Mouse (Mus musculus): ENCODE results near the gene Errfi1. TPM values are rescaled to one million over a fixed set of nuclear protein-coding genes. Genes with fewer than 3 reads are reported as not detected.
"Not testable (repeated sequence)": the region's sequence is repeated elsewhere in the genome, so short reads cannot be mapped to it uniquely, and the experiment has no call there.

Gene Errfi1
- polyA plus RNA-seq, 1 experiment from 2014 or later: 24.3 TPM

DNA sequence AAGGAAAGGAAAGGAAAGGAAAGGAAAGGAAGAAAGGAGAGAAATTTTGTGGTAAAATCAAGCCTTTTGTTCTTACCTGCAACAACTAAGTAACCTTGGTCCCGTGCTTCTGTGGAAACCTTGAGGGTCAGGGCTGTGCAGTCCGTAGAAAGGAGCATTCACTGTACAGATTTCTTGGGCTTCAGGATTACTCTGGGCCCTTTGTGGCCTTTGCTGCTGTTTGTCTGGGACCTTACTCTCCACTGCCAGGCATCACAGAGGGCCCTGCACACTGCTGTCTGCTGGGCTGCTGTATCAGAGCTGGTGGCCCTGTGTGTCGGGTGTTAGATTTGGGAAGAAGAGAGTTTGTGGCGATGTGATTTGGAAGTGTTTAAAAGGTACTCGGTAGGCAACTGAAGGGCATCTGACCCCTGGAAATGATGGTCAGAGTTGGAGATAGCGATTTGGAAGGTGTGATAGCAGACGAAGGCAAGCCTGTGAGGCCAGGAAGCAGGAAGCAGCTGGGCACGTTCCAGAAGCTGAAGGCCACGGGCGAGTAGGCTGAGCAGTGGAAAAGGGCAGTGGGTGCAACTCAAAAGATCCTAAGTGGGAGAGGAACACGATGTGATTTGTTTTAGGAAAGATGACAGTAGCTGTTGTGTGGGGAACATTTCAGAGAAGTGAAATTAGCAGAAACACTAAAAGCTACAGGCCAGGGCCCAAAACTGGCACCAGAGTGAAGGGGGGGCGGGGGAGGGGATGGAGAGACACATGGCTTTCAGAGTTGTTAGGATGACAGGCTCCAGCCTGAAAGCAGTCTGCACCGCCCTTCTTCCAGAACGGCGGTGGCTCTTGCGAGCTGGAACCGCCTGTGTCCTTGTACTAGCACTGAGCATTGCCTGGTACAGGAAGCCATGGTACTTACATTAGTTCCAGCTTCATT is 15.8 kb downstream of the Errfi1 start:
- no peak overlapping the region for H3K4me2 ChIP-seq (replicated peaks)
- WGBS: 63% methylated on average over 17 of the region's 17 CpGs
- no peak overlapping the region for H3K4me3 ChIP-seq
- H3K36me3 ChIP-seq: peaks cover 35% of the 10 kb centered on the region
- no peak for ATAC-seq (ENCODE audit: low FRiP score, low read depth)
- peak overlapping the region; percentile 25; the same call in 1 of the 2 replicates for H3K9ac ChIP-seq
- no peaks in the 10 kb centered on the region for H3K9me3 ChIP-seq
- peaks cover 40% of the 10 kb centered on the region for H3K4me1 ChIP-seq
- H3K27me3 ChIP-seq: no peaks in the 10 kb centered on the region
- peak overlapping the region; percentile 48; the same call in 1 of the 2 replicates for H3K27ac ChIP-seq

DNA sequence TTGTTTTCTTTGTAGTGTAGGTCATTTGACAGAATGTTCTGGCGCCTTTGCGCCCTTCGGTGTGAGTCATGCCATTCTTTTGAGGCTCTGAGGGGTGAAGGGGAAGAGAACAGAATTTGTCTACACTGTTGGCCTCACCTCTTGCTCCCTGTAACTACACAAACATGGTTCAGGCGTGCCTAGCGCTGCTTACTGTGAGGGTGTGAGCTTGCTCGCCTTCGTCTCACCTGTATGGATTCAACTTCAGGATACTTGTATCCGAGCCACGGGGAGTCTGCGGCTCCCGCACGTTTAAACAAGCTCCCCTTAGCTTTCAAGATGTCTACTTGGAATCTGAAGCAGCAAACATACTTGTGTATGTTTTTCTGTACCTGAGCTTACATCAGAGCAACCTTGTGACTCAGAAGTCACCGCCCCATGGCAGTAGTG is 17.3 kb downstream of the Errfi1 start:
- peaks cover 25% of the 10 kb centered on the region for H3K36me3 ChIP-seq
- H3K9ac ChIP-seq: 0 out of 2 replicates have a peak overlapping the region, but pooled peaks have one; percentile 13
- no peak overlapping the region for H3K4me3 ChIP-seq
- no peak for ATAC-seq (ENCODE audit: low FRiP score, low read depth)
- no peaks in the 10 kb centered on the region for H3K27me3 ChIP-seq
- 80% methylated on average over 13 of the region's 13 CpGs for WGBS
- no peak overlapping the region for H3K4me2 ChIP-seq (replicated peaks)
- peaks cover 35% of the 10 kb centered on the region for H3K4me1 ChIP-seq
- no peak overlapping the region for H3K27ac ChIP-seq
- no peaks in the 10 kb centered on the region for H3K9me3 ChIP-seq

DNA sequence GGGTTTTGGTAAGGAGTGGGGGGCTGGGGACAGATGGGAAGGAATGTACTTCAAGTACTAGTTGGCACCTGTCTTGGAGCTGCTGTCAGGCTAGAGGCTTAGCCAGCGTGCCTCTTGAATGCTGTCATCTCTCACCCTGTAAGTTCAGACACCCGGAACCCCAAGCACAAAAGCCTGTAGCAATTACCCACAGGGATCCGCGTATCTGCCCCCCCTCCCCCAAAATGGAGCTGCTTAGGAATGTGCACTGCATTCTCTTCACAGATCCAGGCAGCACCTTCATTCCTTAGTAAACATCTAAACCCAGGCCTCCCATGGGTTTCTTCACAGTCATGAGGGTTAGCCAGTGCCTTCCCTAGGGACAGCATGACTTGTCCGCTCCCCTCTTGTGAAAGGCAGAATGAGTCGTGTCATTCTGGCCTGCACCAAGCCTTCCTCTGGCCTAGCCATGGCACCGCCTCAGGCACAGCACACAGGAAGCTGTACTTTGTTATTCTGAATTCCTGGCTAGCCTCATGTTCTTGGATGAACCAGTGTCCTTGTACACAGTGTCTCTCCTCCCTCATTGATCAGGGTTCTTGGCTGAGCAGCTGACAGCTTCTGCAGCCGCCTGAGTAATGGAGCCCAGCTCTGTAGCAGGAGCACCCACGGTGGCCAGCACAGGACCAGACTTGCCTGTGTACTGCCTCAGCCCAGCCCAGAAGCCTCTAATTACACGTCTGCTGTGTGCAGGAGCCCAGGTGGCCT is 17.8 kb downstream of the Errfi1 start:
- 32% methylated on average over 10 of the region's 10 CpGs for WGBS
- 0 out of 2 replicates have a peak overlapping the region, but pooled peaks have one; percentile 13 for H3K9ac ChIP-seq
- no peak overlapping the region for H3K4me3 ChIP-seq
- H3K9me3 ChIP-seq: no peaks in the 10 kb centered on the region
- H3K36me3 ChIP-seq: peaks cover 19% of the 10 kb centered on the region
- H3K4me2 ChIP-seq (replicated peaks): peak overlapping the region; percentile 17; the same call in 1 of the 2 replicates
- peak; percentile 83 for ATAC-seq (ENCODE audit: low FRiP score, low read depth)
- H3K27ac ChIP-seq: peak overlapping the region; percentile 74
- H3K4me1 ChIP-seq: peaks cover 35% of the 10 kb centered on the region
- H3K27me3 ChIP-seq: no peaks in the 10 kb centered on the region

DNA sequence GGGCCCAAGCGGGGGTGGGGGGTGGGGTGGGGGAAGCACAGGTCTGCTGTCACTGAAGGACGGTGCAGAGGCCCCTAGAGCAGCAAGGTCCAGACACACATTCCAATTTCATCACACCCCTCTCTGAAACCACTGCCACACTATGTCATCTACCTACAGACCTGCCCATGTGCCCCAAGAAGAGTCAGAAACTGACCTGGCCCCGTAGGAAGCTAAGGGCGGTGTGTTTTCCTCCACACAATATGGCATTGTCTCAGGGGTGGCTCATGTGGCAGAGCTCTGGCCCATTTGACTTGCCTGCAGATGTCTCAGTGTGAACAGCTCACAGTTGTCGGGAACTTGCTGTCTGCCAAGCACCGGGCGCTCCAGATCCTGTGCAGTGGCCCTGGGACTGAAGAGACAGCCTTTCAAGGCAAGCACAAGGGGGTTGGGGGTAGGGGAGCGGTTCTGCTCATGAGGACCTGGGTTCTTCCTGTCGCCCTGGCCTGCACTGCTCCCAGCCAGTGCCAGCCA is 18.5 kb downstream of the Errfi1 start:
- H3K9ac ChIP-seq: peak overlapping the region; percentile 35; the same call in 1 of the 2 replicates

DNA sequence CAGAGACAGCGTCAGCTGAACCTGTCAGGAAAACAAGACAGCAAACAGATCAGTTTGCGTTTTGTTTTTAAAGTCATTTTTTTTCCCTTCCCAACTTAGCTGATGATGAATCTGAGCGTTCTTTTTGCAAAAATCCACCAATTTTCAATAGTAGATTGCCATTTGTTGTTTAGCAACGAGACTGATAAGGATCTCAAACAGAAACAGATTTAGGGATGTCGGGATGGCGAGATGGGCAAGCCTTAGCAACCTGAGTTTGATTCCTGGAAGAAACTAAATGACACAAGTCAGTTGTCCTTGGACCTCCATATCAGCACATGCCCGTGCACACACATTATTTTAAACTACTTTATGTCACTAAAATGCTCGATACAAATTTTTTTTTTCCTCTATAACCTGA is 19.0 kb downstream of the Errfi1 start:
- no peak for ATAC-seq (ENCODE audit: low FRiP score, low read depth)

More for the DNA sequence above, 18.5 kb downstream of the Errfi1 start:
- H3K27me3 ChIP-seq: no peaks in the 10 kb centered on the region
- H3K36me3 ChIP-seq: peaks cover 13% of the 10 kb centered on the region
- H3K4me3 ChIP-seq: no peak overlapping the region
- peak overlapping the region; percentile 17; the same call in 1 of the 2 replicates for H3K4me2 ChIP-seq (replicated peaks)
- peak; percentile 29; the same call in 1 of the 2 replicates for ATAC-seq (ENCODE audit: low FRiP score, low read depth)
- peak overlapping the region; percentile 74 for H3K27ac ChIP-seq
- peaks cover 35% of the 10 kb centered on the region for H3K4me1 ChIP-seq
- no peaks in the 10 kb centered on the region for H3K9me3 ChIP-seq
- 32% methylated on average over 9 of the region's 9 CpGs for WGBS

DNA sequence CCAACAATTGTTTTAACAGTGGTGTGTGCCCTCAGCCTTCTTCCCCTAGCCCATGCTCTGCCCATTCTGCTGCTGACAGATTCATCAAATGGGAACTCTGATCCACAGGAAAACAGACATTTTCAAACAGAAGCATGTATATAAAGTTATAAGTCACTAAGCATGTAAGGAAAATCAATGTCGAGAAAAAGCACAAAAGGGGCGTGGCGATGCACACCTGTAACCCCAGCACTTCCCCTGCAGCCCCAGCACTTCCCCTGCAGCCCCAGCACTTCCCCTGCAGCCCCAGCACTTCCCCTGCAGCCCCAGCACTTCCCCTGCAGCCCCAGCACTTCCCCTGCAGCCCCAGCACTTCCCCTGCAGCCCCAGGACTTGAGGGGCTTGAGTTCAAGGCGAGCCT is 20.7 kb downstream of the Errfi1 start:
- Histone ChIP-seq H3K4me1 (peaks cover 32% of the 10 kb centered on the region), H3K9me3 (peaks cover 16% of the 10 kb centered on the region)
- H3K9ac ChIP-seq; ATAC-seq (ENCODE audit: low FRiP score, low read depth); H3K27ac ChIP-seq; H3K4me3 ChIP-seq; H3K36me3 ChIP-seq; H3K4me2 ChIP-seq (replicated peaks); H3K27me3 ChIP-seq: not testable (repeated sequence)
- WGBS: 70% methylated on average over 4 of the region's 4 CpGs

More for the DNA sequence above, 19.0 kb downstream of the Errfi1 start:
- Histone ChIP-seq H3K4me1 (peaks cover 35% of the 10 kb centered on the region), H3K4me2 (replicated peaks) (no peak overlapping the region), H3K4me3 (no peak overlapping the region), H3K9me3 (no peaks in the 10 kb centered on the region), H3K27me3 (no peaks in the 10 kb centered on the region), H3K36me3 (peaks cover 8% of the 10 kb centered on the region), H3K27ac (peak overlapping the region; percentile 74), H3K9ac (peak overlapping the region; percentile 35; the same call in 1 of the 2 replicates)
- 70% methylated on average over 8 of the region's 8 CpGs for WGBS

DNA sequence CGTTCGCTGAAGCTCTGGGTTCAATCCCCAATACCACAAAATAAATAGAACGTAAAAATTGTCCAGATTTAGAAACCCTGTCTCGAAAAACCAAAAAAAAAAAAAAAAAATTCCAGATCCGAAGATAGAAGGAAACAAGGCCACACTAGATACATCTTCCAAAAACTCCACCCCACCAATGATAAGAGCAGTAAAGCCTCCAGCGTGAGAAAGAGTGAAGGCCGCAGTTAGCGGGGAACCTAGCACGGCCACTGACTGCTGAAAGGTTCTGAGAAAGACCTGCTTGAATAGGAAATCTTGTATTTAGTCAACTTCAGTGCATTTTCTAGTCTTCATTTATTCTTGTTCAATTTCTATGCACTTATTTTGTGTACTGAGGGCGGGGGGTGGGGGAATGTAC is 21.7 kb downstream of the Errfi1 start:
- Histone ChIP-seq H3K36me3 (peaks cover 8% of the 10 kb centered on the region; the same call in 1 of the 2 replicates), H3K4me2 (replicated peaks) (no peak overlapping the region), H3K27ac (no peak overlapping the region), H3K4me1 (peaks cover 23% of the 10 kb centered on the region), H3K27me3 (no peaks in the 10 kb centered on the region), H3K9ac (no peak overlapping the region), H3K9me3 (peaks cover 25% of the 10 kb centered on the region), H3K4me3 (no peak overlapping the region)
- ATAC-seq (ENCODE audit: low FRiP score, low read depth): no peak
- 84% methylated on average over 10 of the region's 10 CpGs for WGBS

DNA sequence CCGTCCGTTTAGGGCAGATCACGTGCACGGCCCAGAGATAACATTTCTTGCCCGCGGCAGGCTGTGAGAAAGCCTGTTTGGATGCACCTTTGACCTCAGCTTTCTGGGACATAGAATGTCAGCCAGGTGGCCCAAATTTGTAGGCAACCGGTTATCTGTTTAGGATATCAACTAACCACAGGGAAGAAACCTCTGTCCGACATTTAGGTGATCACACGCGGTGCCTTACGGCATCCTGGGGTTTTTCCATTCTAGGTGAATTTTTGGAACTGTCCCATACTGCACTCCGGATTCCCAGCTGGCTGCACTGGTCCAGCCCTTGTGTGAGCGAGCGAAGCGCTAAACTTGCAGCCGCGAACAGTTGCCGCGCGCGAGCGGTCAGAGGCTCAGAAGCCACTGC is 25.9 kb downstream of the Errfi1 start:
- 97% methylated on average over 22 of the region's 22 CpGs for WGBS
- H3K4me1 ChIP-seq: no peaks in the 10 kb centered on the region
- peaks cover 9% of the 10 kb centered on the region; the same call in 1 of the 2 replicates for H3K36me3 ChIP-seq
- no peaks in the 10 kb centered on the region for H3K27me3 ChIP-seq
- H3K9ac ChIP-seq: no peak overlapping the region
- H3K9me3 ChIP-seq: peaks cover 29% of the 10 kb centered on the region
- H3K27ac ChIP-seq: no peak overlapping the region
- no peak overlapping the region for H3K4me3 ChIP-seq
- no peak for ATAC-seq (ENCODE audit: low FRiP score, low read depth)
- no peak overlapping the region for H3K4me2 ChIP-seq (replicated peaks)

DNA sequence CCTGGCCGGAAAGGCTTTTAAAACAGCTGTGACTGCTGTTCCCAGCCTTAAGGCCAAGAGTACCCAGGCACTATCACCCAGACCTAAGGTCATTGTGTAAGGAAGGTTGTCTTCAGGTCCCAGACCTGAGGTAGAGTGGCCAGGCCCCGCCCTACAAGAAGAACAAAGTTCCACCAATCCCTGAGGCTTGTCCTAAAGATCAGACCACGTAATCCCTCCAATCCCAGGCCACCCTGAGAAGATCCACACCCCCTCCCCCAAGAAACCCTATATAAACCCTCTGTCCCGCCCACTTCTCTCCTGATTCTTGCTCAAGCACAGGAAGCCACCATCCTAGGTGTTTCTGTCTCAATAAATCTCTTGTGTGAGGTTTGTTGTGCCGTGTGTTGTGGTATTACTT is 26.6 kb downstream of the Errfi1 start:
- no peaks in the 10 kb centered on the region for H3K4me1 ChIP-seq
- no peak overlapping the region for H3K4me3 ChIP-seq
- peaks cover 9% of the 10 kb centered on the region; the same call in 1 of the 2 replicates for H3K36me3 ChIP-seq
- H3K4me2 ChIP-seq (replicated peaks): no peak overlapping the region
- H3K27ac ChIP-seq: no peak overlapping the region
- peaks cover 29% of the 10 kb centered on the region for H3K9me3 ChIP-seq
- no peaks in the 10 kb centered on the region for H3K27me3 ChIP-seq
- H3K9ac ChIP-seq: no peak overlapping the region
- ATAC-seq (ENCODE audit: low FRiP score, low read depth): no peak
- WGBS: 84% methylated on average over 5 of the region's 5 CpGs

DNA sequence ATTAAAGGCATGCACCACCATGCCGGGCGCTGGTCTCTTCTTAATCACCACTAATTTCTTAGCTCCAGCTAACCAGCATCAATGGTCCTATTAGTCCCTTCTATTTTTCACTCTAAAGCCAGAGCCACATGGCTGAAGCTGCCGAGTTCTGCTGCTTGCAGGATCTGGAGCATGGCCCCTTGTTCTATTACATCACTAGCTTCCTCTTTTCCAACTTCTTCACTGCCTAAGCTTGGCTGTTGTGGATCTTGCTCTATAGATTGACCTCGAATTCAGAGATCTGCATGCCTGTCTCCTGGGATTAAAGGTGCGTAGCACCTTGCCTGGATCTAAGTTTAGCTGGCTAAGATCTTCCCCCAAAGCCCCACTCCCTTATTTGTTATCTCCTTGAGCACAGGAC is 28.9 kb downstream of the Errfi1 start:
- Histone ChIP-seq H3K36me3 (peaks cover 9% of the 10 kb centered on the region; the same call in 1 of the 2 replicates), H3K27me3 (no peaks in the 10 kb centered on the region), H3K4me2 (replicated peaks) (no peak overlapping the region), H3K9me3 (peaks cover 29% of the 10 kb centered on the region), H3K4me1 (no peaks in the 10 kb centered on the region), H3K4me3 (no peak overlapping the region), H3K9ac (no peak overlapping the region), H3K27ac (no peak overlapping the region)
- ATAC-seq (ENCODE audit: low FRiP score, low read depth): no peak
- 82% methylated on average over 5 of the region's 5 CpGs for WGBS

DNA sequence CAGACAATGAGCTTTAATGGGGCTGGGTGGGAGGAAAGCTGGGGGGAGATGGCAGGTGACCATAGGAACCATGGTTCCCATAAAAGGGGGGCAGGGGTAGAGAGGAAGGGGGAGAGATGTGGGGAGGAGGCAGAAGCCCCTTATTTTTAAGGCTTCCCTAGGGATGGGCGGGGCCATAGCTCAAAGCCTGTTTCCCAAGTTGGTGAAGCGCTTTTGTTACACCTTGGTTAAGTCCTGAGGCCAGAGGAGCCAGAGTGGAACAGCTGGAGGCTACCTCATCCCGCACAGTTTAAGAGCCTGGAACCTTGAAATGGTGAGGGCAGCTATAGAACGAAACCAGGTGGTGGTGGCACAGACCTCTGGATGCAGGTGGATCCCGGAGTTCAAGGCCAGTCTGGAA is 34.2 kb downstream of the Errfi1 start:
- no peaks in the 10 kb centered on the region for H3K9me3 ChIP-seq
- H3K36me3 ChIP-seq: no peaks in the 10 kb centered on the region
- H3K4me1 ChIP-seq: peaks cover 31% of the 10 kb centered on the region
- H3K27ac ChIP-seq: no peak overlapping the region
- no peak overlapping the region for H3K4me3 ChIP-seq
- 65% methylated on average over 5 of the region's 5 CpGs for WGBS
- no peak overlapping the region for H3K9ac ChIP-seq
- H3K4me2 ChIP-seq (replicated peaks): no peak overlapping the region
- ATAC-seq (ENCODE audit: low FRiP score, low read depth): no peak
- H3K27me3 ChIP-seq: no peaks in the 10 kb centered on the region

DNA sequence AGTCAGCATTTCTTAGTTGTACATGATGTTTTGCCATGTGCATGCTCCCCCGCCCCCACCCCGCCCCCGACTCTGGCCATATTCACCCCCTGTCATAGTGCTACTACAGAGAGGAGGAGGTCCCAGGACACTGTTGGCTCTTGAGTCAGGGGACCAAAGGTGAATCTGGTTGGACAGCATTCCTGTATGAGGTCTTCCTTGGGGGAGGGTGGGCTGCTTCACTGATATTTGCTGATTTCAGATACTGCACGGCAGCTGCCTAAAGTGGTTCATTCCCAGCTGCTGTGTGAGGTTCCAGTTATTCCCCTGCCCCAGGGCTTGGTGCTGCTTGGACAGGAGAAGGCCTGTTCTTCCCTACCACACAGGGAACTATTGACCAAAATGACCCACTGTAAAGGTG is 34.8 kb downstream of the Errfi1 start:
- ATAC-seq (ENCODE audit: low FRiP score, low read depth): no peak
- H3K36me3 ChIP-seq: no peaks in the 10 kb centered on the region
- H3K9ac ChIP-seq: no peak overlapping the region
- H3K4me1 ChIP-seq: peaks cover 31% of the 10 kb centered on the region
- H3K27ac ChIP-seq: peak overlapping the region; percentile 52; the same call in 1 of the 2 replicates
- no peak overlapping the region for H3K4me2 ChIP-seq (replicated peaks)
- no peaks in the 10 kb centered on the region for H3K27me3 ChIP-seq
- no peaks in the 10 kb centered on the region for H3K9me3 ChIP-seq
- no peak overlapping the region for H3K4me3 ChIP-seq
- 68% methylated on average over 4 of the region's 4 CpGs for WGBS
